Mouse (Mus musculus) embryonic facial prominence, embryonic 14.5 days (tissue): Measurements from ENCODE around the gene Stx5a. TPM values are rescaled to one million over a fixed set of nuclear protein-coding genes. Genes with fewer than 3 reads are reported as not detected.

Experiments used
- ATAC-seq: fragments of 200-750 bp; cut with Nextera tagmentation; 2 replicates; pipeline ENCODE4 v1.8.0; 2017; ENCODE audit warnings: low read depth, moderate number of reproducible peaks, moderate TSS enrichment
- DNase-seq: peaks from one replicate; pipeline ENCODE4 v3.0.0-alpha.2; 2015; ENCODE audit warnings: low spot score
- H3K27ac ChIP-seq: fragments of 300-500 bp; sonication (generic); replicated peaks from 2 replicates; pipeline ENCODE4 v1.5.1; 2014; ENCODE audit warnings: low read depth, mild to moderate bottlenecking, low read length, moderate library complexity
- H3K27me3 ChIP-seq: fragments of 300-500 bp; sonication (generic); replicated peaks from 2 replicates; pipeline ENCODE4 v1.6.1; 2014; ENCODE audit warnings: low read length; ENCODE audit not compliant: control insufficient read depth, insufficient read depth
- H3K36me3 ChIP-seq: fragments of 300-500 bp; sonication (generic); 2 replicates; pipeline ENCODE4 v1.6.1; 2014; ENCODE audit warnings: low read length, mixed read lengths; ENCODE audit not compliant: control insufficient read depth, insufficient read depth
- H3K4me1 ChIP-seq: fragments of 300-500 bp; sonication (generic); 2 replicates; pipeline ENCODE4 v1.6.1; 2014; ENCODE audit warnings: antibody characterized with exemption, low read length; ENCODE audit not compliant: control insufficient read depth, insufficient read depth
- H3K4me2 ChIP-seq: fragments of 300-500 bp; sonication (generic); 2 replicates; pipeline ENCODE4 v1.6.1; 2014; ENCODE audit warnings: low read depth, mild to moderate bottlenecking, low read length, moderate library complexity, mixed read lengths
- H3K4me3 ChIP-seq: fragments of 300-500 bp; sonication (generic); 2 replicates; pipeline ENCODE4 v1.5.1; 2014; ENCODE audit warnings: low read depth, mild to moderate bottlenecking, low read length
- H3K9ac ChIP-seq: fragments of 300-500 bp; sonication (generic); 2 replicates; pipeline ENCODE4 v1.6.1; 2014; ENCODE audit warnings: low read depth, mild to moderate bottlenecking, low read length, moderate library complexity, mixed read lengths
- H3K9me3 ChIP-seq: fragments of 300-500 bp; sonication (generic); 2 replicates; pipeline ENCODE4 v1.6.1; 2016; ENCODE audit warnings: low read length; ENCODE audit not compliant: control insufficient read depth
- WGBS: fragments of 180-500 bp; shearing (Covaris S2); extraction: QIAGEN DNeasy Blood & Tissue Kit; methylation state at CpG from one replicate; pipeline ENCODE4 v1.1.7; 2014; 5-methylcytosine and 5-hydroxymethylcytosine counted together
- polyA plus RNA-seq: library from polyadenylated mRNA; unstranded; fragments of >200 nt; fragmentation: Nextera tagmentation; extraction: Ambion mirVana; gene quantifications from 2 replicates; pipeline ENCODE4 v1.2.1, GENCODE M21; 2014

The Stx5a gene
- polyA plus RNA-seq, 1 experiment from 2014 or later: 142 TPM

GRCm38 (mm10) chr19:8722559-8722906, 18.7 kb upstream of the Stx5a start:
- H3K9me3 ChIP-seq: no peaks in the 10 kb centered on the region
- WGBS: 1% methylated on average over 5 of the region's 5 CpGs

GRCm38 (mm10) chr19:8722907-8723573, 18.2 kb upstream of the Stx5a start, which contains the start of gene Slc3a2:
Gene Slc3a2 (minus strand): TSS chr19:8723369.
- no peaks in the 10 kb centered on the region for H3K27me3 ChIP-seq
- peak within 1 kb of the TSS; percentile 86 for H3K4me2 ChIP-seq
- H3K4me1 ChIP-seq: peaks cover 18% of the 10 kb centered on the region
- DNase-seq: peak; percentile 100
- peak within 1 kb of the TSS; percentile 68 for H3K4me3 ChIP-seq
- H3K27ac ChIP-seq: peak within 1 kb of the TSS; percentile 96
- peak within 1 kb of the TSS; percentile 94 for H3K9ac ChIP-seq
- H3K36me3 ChIP-seq: peaks cover 29% of the 10 kb centered on the region
- WGBS: under 1% methylated on average over 49 of the region's 50 CpGs
- peak; percentile 95 for ATAC-seq
- no peaks in the 10 kb centered on the region for H3K9me3 ChIP-seq

More at GRCm38 (mm10) chr19:8722559-8722906, 18.7 kb upstream of the Stx5a start:
- H3K9ac ChIP-seq: peak overlapping the region; percentile 94
- ATAC-seq: no peak
- DNase-seq: no peak
- H3K27me3 ChIP-seq: no peaks in the 10 kb centered on the region
- peak overlapping the region; percentile 96 for H3K27ac ChIP-seq
- H3K36me3 ChIP-seq: peaks cover 29% of the 10 kb centered on the region
- peak overlapping the region; percentile 68 for H3K4me3 ChIP-seq
- peak overlapping the region; percentile 86 for H3K4me2 ChIP-seq
- peaks cover 18% of the 10 kb centered on the region for H3K4me1 ChIP-seq

GRCm38 (mm10) chr19:8723574-8724346, 17.5 kb upstream of the Stx5a start:
- Histone ChIP-seq H3K4me1 (peaks cover 18% of the 10 kb centered on the region), H3K36me3 (peaks cover 29% of the 10 kb centered on the region), H3K4me3 (peak overlapping the region; percentile 68), H3K9me3 (no peaks in the 10 kb centered on the region), H3K27me3 (no peaks in the 10 kb centered on the region), H3K4me2 (peak overlapping the region; percentile 86), H3K27ac (peak overlapping the region; percentile 88), H3K9ac (peak overlapping the region; percentile 94)
- under 1% methylated on average over 20 of the region's 20 CpGs for WGBS
- no peak for DNase-seq
- no peak for ATAC-seq

- peak overlapping the region; percentile 94 for H3K9ac ChIP-seq
- peaks cover 18% of the 10 kb centered on the region for H3K4me1 ChIP-seq
- H3K36me3 ChIP-seq: peaks cover 29% of the 10 kb centered on the region
- no peaks in the 10 kb centered on the region for H3K9me3 ChIP-seq
- 6% methylated on average over 2 of the region's 2 CpGs for WGBS
- ATAC-seq (no peak), DNase-seq (no peak)
- no peaks in the 10 kb centered on the region for H3K27me3 ChIP-seq
- peak overlapping the region; percentile 68 for H3K4me3 ChIP-seq
- H3K4me2 ChIP-seq: peak overlapping the region; percentile 86
- H3K27ac ChIP-seq: peak overlapping the region; percentile 88
Observed at GRCm38 (mm10) chr19:8724392-8724791, 16.8 kb upstream of the Stx5a start.

GRCm38 (mm10) chr19:8725081-8725613, 16.1 kb upstream of the Stx5a start:
- ATAC-seq (no peak), DNase-seq (no peak)
- WGBS: 40% methylated on average over 4 of the region's 4 CpGs
- Histone ChIP-seq H3K27ac (peak overlapping the region; percentile 88), H3K4me3 (peak overlapping the region; percentile 68), H3K36me3 (peaks cover 29% of the 10 kb centered on the region), H3K4me1 (peaks cover 18% of the 10 kb centered on the region), H3K4me2 (peak overlapping the region; percentile 86), H3K9me3 (no peaks in the 10 kb centered on the region), H3K9ac (peak overlapping the region; percentile 94), H3K27me3 (no peaks in the 10 kb centered on the region)

- Histone ChIP-seq H3K27me3 (no peaks in the 10 kb centered on the region), H3K27ac (no peak overlapping the region; the same call in 1 of the 2 replicates), H3K9me3 (no peaks in the 10 kb centered on the region), H3K36me3 (peaks cover 29% of the 10 kb centered on the region), H3K4me2 (no peak overlapping the region), H3K4me1 (peaks cover 18% of the 10 kb centered on the region), H3K4me3 (no peak overlapping the region), H3K9ac (no peak overlapping the region)
- no peak for DNase-seq
- ATAC-seq: no peak
- 22% methylated on average over 3 of the region's 3 CpGs for WGBS
Observed at GRCm38 (mm10) chr19:8726609-8727390, 14.4 kb upstream of the Stx5a start.

- H3K36me3 ChIP-seq: peaks cover 29% of the 10 kb centered on the region
- no peak overlapping the region for H3K4me2 ChIP-seq
- peaks cover 13% of the 10 kb centered on the region; the same call in 1 of the 2 replicates for H3K4me1 ChIP-seq
- H3K27ac ChIP-seq: no peak overlapping the region
- ATAC-seq (no peak), DNase-seq (no peak)
- no peaks in the 10 kb centered on the region for H3K27me3 ChIP-seq
- WGBS: 20% methylated on average over 5 of the region's 5 CpGs
- no peak overlapping the region for H3K9ac ChIP-seq
- H3K9me3 ChIP-seq: no peaks in the 10 kb centered on the region
- H3K4me3 ChIP-seq: no peak overlapping the region
Observed at GRCm38 (mm10) chr19:8727495-8728114, 13.6 kb upstream of the Stx5a start.
